Mouse (Mus musculus): ENCODE measurements around the gene Pawr.
A peak's percentile ranks its signal among the peaks of the same experiment; 100 is the strongest.

The Pawr gene

DNA sequence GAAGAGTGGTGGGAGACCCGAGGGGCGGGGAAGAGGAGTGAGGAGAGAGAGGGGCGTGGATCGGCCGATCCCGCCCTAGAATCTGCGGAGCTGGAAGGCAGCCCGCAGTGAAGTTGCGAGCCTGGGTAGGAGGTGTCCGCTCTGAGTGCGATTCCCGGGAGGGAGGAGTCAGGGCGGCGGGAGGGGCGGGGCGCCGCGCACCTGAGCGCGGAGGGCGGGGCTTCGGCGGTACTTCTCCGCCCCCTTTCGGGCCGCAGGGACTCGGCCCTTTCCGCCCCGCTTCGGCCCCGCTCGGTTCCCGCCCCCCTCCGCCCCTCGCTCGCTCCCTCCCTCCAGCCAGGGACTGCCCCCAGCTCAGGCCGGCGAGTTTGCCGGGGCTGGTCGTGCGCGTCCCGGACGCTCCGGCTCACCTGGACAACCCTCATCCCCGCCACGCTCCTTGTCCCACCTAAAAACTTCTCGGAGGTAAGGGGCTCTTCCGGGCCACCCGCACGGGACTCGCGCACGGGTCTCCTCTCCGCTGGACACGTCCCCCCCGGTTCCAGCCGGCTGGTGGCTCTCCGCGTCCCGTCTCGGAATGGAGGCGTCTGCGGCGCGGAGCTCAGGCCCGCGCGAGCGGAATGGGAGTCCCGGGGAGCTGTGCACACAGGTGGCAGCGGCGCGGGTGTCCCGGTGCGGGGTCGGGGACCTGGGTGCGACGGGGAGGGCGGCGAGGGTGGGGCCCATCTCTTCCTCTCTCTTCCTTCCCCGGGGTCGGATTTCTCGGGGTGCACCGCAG, at the start of gene Pawr:
TSS of gene Pawr (plus strand) at position 338 of the 778 bp plus-strand sequence.
- peak; percentile 82 for DNase-seq

GRCm38 (mm10) chr10:108282351-108282750, 49.6 kb upstream of the Pawr start:
- no peak for DNase-seq

DNA sequence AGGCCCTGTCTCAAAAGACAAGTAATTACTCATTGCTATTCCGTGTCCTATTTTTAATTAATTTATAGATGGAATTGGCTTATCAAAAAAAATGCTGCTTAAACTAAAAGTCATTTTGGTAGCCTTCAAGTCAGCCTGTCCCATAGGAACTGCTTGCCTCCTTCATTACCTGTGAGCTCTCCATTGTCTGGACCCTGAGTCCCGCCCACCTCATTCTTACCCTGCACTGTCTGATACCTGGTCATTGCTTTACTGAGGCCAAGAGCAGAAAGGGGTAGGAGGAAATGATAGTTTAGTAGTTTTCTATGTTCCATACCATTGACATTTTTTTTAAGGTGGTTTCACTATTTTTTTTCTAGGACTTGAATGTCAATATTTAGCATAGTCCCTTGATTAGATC, 48.5 kb upstream of the Pawr start:
- no peak for DNase-seq

DNA sequence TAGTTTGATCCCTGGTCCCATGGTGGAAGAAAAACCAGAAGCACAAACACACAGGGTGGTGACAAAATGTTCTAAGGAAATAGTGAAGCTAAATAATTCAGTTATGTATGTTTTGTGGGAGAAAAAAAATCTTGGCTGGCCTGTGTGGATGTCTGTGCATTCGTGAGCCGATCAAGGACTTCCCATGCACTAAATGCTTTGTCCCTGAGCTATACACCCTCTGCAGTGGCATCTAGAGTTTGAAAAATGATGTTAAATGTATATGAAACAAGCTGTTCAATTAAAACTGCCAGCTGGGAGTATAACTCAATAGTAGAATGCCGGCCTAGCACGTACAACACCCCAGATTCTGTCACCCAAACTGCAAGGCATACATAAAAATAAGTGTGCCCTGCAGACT, 48.1 kb upstream of the Pawr start:
- no peak for DNase-seq

DNA sequence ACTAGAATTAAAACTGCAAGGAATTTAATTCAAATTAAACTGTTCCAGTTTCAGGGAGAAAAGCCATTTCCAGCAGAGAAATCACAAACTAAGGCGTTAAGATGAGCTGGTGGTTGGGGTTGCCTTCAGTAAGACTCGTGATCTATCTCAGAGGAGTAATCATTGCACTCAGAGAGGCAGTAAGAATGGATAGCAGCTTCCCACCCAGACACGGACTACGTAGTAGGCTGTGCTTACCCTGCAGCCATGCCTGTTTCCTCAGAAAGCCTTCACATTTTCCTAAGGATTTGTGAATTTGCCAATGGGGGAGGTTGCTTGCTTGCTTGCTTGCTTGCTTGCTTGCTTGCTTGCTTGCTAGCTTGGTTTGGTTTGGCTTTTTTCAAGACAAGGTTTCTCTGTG, 47.5 kb upstream of the Pawr start:
- DNase-seq: no peak

DNA sequence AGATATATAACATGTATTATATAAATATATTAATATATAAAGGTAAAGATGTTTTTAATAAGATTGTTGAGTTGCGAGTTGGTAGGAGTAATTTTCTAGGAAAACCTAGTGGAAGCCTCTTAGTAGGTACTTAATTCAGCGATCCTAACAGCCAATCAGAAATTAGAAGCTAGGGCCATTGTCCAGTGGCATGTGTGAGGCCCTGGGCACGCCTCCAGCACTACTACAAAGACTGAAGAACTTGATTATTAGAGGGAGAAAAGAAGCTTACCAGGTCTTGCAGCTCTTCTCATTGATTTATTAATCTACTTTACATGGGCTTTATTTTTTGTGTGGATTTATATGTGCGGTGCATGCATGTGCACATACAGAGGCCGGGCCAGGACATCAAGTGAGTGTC, 46.9 kb upstream of the Pawr start:
- DNase-seq: no peak

DNA sequence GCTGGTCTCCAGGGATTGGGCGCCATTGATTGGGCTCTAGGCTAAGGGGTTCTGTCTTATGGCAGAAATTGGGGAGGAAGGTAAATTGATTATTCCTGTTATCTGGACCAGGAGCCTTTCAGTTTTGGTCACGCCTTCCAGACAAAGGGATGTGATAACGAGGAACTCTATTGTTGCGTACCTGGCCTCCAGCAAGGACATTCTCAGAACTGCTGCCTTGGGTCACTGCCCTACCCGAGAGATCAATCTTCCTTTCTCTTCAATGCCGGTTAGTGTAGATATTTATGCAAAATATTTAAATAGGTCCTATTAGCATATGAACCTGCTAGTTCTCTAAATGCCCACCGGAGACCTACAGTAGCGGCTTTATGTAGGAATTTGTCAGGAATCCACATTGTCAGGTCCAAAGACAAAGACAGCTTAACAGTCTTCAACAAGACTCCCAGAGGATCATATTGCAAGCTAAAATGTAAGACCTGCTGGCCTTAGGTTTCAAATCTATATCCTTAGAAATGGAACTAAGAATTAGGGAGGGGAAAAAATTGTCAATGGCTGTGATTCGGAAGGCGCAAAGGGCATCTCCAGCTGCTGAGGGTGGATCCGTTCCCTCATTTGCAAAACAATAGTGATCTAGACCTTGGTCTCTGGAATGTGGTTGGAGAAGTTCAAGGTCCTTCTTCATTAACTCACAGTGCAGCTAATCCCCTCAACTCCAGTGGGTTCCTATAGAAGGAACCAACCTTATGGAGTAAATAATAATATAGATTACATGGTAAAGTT, 45.1 kb upstream of the Pawr start:
- no peak for DNase-seq

DNA sequence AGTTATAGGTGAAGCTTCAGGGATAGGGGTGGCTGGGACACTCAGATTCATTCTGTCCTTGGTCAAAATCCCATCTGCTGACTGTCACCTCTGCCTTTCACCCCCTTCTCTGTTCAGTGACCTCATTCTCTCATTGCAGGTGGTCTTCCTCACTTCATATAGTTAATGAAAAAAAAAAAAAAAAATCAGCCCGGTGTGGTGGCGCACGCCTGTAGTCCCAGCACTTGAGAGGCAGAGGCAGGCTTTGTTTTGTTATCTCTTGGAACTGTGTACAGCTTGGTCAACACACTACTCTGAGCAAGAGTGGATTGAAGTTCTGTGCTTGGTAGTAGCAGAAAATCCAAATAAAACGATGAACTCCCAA, 44.5 kb upstream of the Pawr start:
- no peak for DNase-seq

GRCm38 (mm10) chr10:108290046-108290445, 41.9 kb upstream of the Pawr start:
- no peak for DNase-seq

- no peak for DNase-seq
Measured at GRCm38 (mm10) chr10:108291688-108292471, 40.0 kb upstream of the Pawr start.

DNA sequence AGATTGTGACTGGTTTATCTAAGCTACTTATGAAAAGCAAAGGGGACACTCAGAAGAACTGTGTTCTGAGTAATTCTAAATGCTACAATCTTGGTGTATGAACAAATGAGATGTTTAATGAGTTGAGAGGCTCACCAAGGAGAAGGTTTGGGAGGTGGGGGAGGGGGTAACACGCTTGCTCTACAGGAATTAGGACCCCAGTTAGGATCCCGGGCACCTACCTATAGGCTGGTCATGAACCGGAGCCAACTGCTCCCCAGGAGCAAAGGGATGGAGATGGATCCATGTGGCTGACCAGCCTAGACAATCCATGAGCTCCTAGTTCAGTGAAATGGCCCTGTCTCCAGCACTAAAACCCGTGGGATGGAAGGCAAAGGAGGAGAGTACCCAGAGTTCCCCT, 39.3 kb upstream of the Pawr start:
- no peak for DNase-seq

- DNase-seq: no peak
Measured at GRCm38 (mm10) chr10:108293620-108294195, 38.2 kb upstream of the Pawr start.

- no peak for DNase-seq
Measured at GRCm38 (mm10) chr10:108294766-108295165, 37.2 kb upstream of the Pawr start.

DNA sequence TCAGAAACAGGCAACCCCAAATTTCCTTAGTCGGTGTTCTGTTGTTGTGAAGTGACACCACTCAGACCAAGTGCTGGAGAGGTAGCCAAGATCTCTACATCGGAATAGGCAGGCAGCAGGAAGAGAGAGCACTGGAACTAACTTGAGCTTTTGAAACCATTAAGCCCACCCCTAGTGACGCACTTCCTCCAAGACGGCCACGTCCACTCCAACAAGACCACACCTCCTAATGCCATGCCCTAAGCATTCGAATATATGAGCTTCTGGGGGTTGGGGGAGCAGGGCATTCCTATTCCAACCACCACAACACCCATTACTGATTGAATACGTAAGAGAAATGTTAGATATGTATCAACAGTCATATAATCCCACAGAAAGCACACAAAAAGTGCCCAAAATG, 35.5 kb upstream of the Pawr start:
- no peak for DNase-seq

- DNase-seq: no peak
Measured at GRCm38 (mm10) chr10:108298261-108298660, 33.7 kb upstream of the Pawr start.

GRCm38 (mm10) chr10:108298841-108299545, 32.9 kb upstream of the Pawr start:
- DNase-seq: peak; percentile 57

DNA sequence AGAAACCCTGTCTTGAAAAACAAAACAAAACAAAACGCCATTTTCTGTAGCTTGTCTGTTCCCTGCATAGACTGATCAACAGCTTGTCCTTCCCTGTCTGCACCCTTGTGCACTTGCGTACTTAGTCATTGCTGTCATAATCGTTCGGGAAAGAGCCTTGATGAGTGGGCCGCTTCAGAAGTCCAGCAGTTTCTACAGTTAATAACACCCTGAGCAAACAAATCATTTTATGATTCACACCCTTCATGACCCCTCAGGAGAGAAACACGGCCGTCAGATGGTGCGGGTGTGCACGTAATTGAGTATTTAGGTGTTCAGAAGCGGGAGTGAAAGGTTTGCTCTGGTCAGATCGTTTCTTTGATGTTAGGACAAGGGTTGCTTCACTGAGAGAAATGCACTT, 32.1 kb upstream of the Pawr start:
- DNase-seq: no peak

- DNase-seq: peak; percentile 77
Measured at GRCm38 (mm10) chr10:108300843-108301242, 31.1 kb upstream of the Pawr start.

- DNase-seq: peak; percentile 31
Measured at GRCm38 (mm10) chr10:108307772-108308171, 24.1 kb upstream of the Pawr start.

DNA sequence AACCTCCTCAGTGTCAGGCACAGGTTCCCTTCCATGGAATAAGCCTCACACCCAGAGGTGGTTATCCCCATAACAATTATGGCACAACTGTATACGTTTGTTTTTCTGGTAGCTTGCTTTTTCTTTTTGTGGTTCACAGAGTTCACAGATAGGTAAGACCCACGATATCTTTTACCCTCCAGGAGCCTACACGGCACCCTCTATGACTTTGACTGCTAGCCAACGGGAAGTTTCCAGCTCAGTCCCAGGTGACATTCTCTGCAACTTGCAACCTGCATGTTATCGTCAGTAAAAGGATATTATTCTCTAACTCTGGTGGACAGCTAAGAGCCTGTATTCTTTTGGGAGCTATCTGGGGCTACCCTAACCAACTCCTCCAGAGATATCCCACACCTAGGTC, 21.7 kb upstream of the Pawr start:
- no peak for DNase-seq

DNA sequence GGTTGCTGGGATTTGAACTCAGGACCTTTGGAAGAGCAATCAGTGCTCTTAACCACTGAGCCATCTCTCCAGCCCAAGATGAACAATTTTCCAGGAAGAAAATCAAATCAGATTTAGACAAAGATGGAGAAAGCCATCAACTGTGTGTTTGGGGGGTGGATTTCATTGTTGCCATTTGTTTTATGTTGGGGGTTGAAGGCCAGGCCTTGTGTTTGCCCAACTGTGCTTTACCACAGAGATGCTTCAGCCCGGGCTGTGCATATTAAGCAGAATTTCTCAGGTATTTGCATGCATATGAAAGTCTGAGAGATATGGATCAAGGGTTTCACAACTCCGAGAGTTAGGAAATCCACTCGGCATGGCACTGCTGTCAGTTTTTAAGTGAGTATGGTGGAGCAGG, 20.5 kb upstream of the Pawr start:
- no peak for DNase-seq

GRCm38 (mm10) chr10:108313845-108314244, 18.1 kb upstream of the Pawr start:
- DNase-seq: peak; percentile 35

DNA sequence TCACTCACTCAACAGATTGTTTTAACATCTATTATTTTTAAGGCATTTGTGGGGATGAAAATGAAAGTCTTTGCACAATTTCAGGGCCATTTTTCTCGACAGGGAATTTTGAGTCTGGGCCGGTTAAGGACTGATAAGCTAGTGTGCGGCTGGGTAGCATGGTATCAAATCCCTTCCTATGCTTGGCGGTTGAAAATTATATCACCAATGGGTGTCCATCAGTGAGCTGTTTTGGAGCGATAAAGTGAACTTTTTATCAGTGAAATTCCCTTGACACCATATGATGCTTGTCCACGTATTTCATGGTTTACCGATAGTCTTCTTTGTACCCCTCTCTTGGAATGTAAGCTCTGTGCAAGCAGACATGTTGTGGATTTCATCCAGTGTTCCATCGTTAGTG, 17.5 kb upstream of the Pawr start:
- no peak for DNase-seq

Data from kidney, adult 11 months (tissue).